Mouse (Mus musculus) erythroblast, embryonic 14.5 days (primary cell): Measurements from ENCODE around the gene Lmod1. TPM values are rescaled to one million over a fixed set of nuclear protein-coding genes. Genes with fewer than 3 reads are reported as not detected.

Experiments used
- H3K27me3 ChIP-seq: 2 replicates; pipeline ENCODE4 v1.6.1; 2012; ENCODE audit warnings: inconsistent platforms; ENCODE audit not compliant: control insufficient read depth
- H3K36me3 ChIP-seq: 2 replicates; pipeline ENCODE4 v1.6.1; 2012; ENCODE audit warnings: mild to moderate bottlenecking, inconsistent platforms; ENCODE audit not compliant: control insufficient read depth
- H3K4me1 ChIP-seq: 2 replicates; pipeline ENCODE4 v1.6.1; 2012; ENCODE audit warnings: inconsistent platforms; ENCODE audit not compliant: control insufficient read depth
- H3K4me3 ChIP-seq: replicated peaks from 2 replicates; pipeline ENCODE3; 2012; ENCODE audit warnings: moderate library complexity, mild to moderate bottlenecking, inconsistent platforms
- H3K9me3 ChIP-seq: 2 replicates; pipeline ENCODE4 v1.6.1; 2012; ENCODE audit warnings: low read length, inconsistent platforms, mixed read lengths; ENCODE audit not compliant: control insufficient read depth
- GATA1 ChIP-seq: IDR thresholded peaks from 2 replicates; pipeline ENCODE4 v1.6.1; 2012; ENCODE audit warnings: low read length, inconsistent platforms, mixed read lengths
- TAL1 ChIP-seq: IDR thresholded peaks from 3 replicates; pipeline ENCODE4 v1.6.1; 2012; ENCODE audit warnings: low read length, inconsistent platforms, mixed read lengths
- polyA plus RNA-seq: library from polyadenylated mRNA; stranded (reverse); fragments of >175 nt; gene quantifications from 2 replicates; pipeline ENCODE4 v1.2.3, GENCODE M21; 2012

The Lmod1 gene
- polyA plus RNA-seq, 1 experiment: not detected

DNA sequence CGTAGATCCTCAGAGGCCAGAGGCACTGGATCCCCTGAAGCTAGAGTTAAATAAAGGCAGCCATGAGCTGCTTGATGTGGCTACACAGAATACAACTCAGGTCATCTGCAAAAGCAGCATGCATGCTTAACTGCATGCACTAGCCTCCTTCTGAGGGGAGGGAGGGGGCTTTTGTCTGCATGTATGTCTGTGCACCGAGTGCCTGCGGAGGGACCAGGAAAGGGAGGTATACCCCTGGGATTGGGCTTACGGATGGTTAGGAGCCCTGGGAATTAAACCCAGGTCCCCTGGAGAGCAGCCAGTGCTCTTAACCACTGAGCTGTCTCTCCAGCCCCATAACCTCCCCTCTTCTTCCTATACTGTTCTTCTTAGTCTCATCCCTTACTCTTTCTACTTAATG, 87.5 kb downstream of the Lmod1 start:
- Histone ChIP-seq H3K4me3 (no peak overlapping the region), H3K9me3 (no peaks in the 10 kb centered on the region), H3K27me3 (no peaks in the 10 kb centered on the region), H3K36me3 (peaks cover 88% of the 10 kb centered on the region), H3K4me1 (no peaks in the 10 kb centered on the region)
- TF ChIP-seq TAL1 (no peak), GATA1 (no peak)

GRCm38 (mm10) chr1:135413996-135414395, 89.4 kb downstream of the Lmod1 start:
- Histone ChIP-seq H3K36me3 (peaks cover 91% of the 10 kb centered on the region), H3K4me3 (no peak overlapping the region), H3K27me3 (no peaks in the 10 kb centered on the region), H3K4me1 (no peaks in the 10 kb centered on the region), H3K9me3 (no peaks in the 10 kb centered on the region)
- TF ChIP-seq TAL1 (no peak), GATA1 (no peak)

Other genes starting within 250 kb of the Lmod1 start
- gene Lgr6, start 219.5 kb upstream of the Lmod1 start, polyA plus RNA-seq: 0.01 TPM in 1 of 2 replicates, not detected in the other
- 0.57 and 0.67 TPM in 2 replicates for gene Ptpn7, start 192.1 kb upstream of the Lmod1 start, polyA plus RNA-seq
- 2.0 and 2.1 TPM in 2 replicates for gene Arl8a, start 178.0 kb upstream of the Lmod1 start, polyA plus RNA-seq
- gene Gpr37l1, start 157.1 kb upstream of the Lmod1 start, polyA plus RNA-seq: not detected in 2 replicates
- not detected in 2 replicates for gene Elf3, start 66.2 kb upstream of the Lmod1 start, polyA plus RNA-seq
- gene Rnpep, start 40.7 kb upstream of the Lmod1 start, polyA plus RNA-seq: 0.15 and 0.21 TPM in 2 replicates
- gene Timm17a, start 11.0 kb upstream of the Lmod1 start, polyA plus RNA-seq: 0.24 and 0.52 TPM in 2 replicates
- gene Shisa4, start 50.4 kb downstream of the Lmod1 start, polyA plus RNA-seq: not detected in 2 replicates
- gene Ipo9, start 105.7 kb downstream of the Lmod1 start, polyA plus RNA-seq: 0.55 and 0.62 TPM in 2 replicates